Mouse (Mus musculus) cerebellum, adult 2 months (tissue): ENCODE measurements around the gene Ppargc1a.

Experiments
- CTCF ChIP-seq: fragments of 200-500 bp; IDR thresholded peaks from 2 replicates; pipeline ENCODE4 v1.5.1; 2011; ENCODE audit warnings: low read depth, mild to moderate bottlenecking, control low read depth, low read length, moderate library complexity, borderline replicate concordance; ENCODE audit not compliant: insufficient read depth
- POLR2A ChIP-seq: fragments of 200-500 bp; IDR thresholded peaks from 2 replicates; pipeline ENCODE4 v1.6.1; 2011; ENCODE audit warnings: low read length, control low read depth, borderline replicate concordance; ENCODE audit not compliant: insufficient read depth

DNA sequence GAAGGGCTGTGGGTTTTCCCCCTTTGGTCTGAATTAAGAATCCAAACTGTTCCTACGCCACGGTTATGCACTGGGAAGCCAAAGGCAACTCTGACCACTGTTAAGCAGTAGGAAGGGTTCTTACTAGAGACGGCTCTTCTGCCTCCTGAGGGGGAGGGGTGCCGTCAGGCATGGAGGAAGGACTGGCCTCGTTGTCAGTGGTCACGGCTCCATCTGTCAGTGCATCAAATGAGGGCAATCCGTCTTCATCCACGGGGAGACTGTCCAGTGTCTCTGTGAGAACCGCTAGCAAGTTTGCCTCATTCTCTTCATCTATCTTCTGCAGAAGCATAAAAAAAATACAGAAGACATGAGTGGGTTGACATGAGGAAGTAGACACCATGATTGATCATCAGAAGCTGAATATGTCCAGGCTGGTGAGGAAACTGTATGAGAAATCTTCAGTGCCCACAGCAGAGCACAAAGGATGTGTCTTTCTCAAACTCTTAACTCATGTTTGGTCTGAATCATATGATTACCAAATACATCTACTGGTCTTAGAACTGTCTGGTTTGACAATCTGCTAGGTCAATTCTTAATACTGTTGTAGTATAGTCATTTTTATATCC is 69.5 kb downstream of the Ppargc1a start:
- TF ChIP-seq CTCF (no peak), POLR2A (no peak)
